Comparison of ENCODE assay signal across 8 mouse cellular contexts in genomic region chr6:57534231-57534610, GRCm38 (mm10). TPM values are rescaled to one million over a fixed set of nuclear protein-coding genes. Genes with fewer than 3 reads are reported as not detected.
A peak's percentile ranks its signal among the peaks of the same experiment; 100 is the strongest.
DNase-seq lines count a peak whose midpoint lies in the region; ATAC-seq lines count a peak whose summit lies in the region.

No protein-coding gene starts in this region.

- intact Hi-C loops in gastrocnemius, postnatal 14 days (cut with DNase I; ENCODE audit: low total_unique reads) = loop anchor here (5.0 kb wide), 1 partner anchor 153 kb away; no protein-coding TSS in a partner anchor

- peak overlapping the region; percentile 81 for H3K4me3 ChIP-seq in intestine, embryonic 16.5 days (ENCODE audit: low read length)
- peak overlapping the region; percentile 53 for H3K4me3 ChIP-seq in lung, embryonic 15.5 days

- no peak for ATAC-seq in intestine, embryonic 16.5 days
- no peak for ATAC-seq in lung, embryonic 15.5 days (ENCODE audit: borderline replicate concordance, extremely low read depth, low FRiP score, low TSS enrichment)

- 2% methylated on average over 8 of the region's 8 CpGs for WGBS in intestine, embryonic 16.5 days
- 3% methylated on average over 8 of the region's 8 CpGs for WGBS in lung, embryonic 15.5 days

- DNase-seq in retina, embryonic 14.5 days (ENCODE audit: low spot score) = peak; percentile 29
- DNase-seq in retina, postnatal 1 day = no peak
- peak; percentile 49 for DNase-seq in cerebellum, adult 11-12 months
- peak; percentile 20 for DNase-seq in gastrocnemius, postnatal 14 days
- DNase-seq in right cerebral cortex, postnatal 4 days = peak; percentile 41
- DNase-seq in Muller cell, postnatal 12 days (ENCODE audit: inconsistent ontology term) = no peak

- no peaks in the 10 kb centered on the region for H3K27me3 ChIP-seq in intestine, embryonic 16.5 days (replicated peaks; ENCODE audit: control insufficient read depth, insufficient read depth, low read length)
- H3K27me3 ChIP-seq in lung, embryonic 15.5 days = no peaks in the 10 kb centered on the region

- peaks cover 18% of the 10 kb centered on the region for H3K4me1 ChIP-seq in intestine, embryonic 16.5 days (ENCODE audit: control insufficient read depth, insufficient read depth, low read length)
- H3K4me1 ChIP-seq in lung, embryonic 15.5 days = peaks cover 9% of the 10 kb centered on the region; the same call in 1 of the 2 replicates

- no peaks in the 10 kb centered on the region for H3K9me3 ChIP-seq in intestine, embryonic 16.5 days (ENCODE audit: control insufficient read depth, low read length)
- H3K9me3 ChIP-seq in lung, embryonic 15.5 days = no peaks in the 10 kb centered on the region

- no peaks in the 10 kb centered on the region for H3K36me3 ChIP-seq in intestine, embryonic 16.5 days (ENCODE audit: control insufficient read depth, insufficient read depth, low read length)
- no peaks in the 10 kb centered on the region for H3K36me3 ChIP-seq in lung, embryonic 15.5 days

- H3K9ac ChIP-seq in intestine, embryonic 16.5 days (ENCODE audit: low read depth, low read length) = peak overlapping the region; percentile 84
- H3K9ac ChIP-seq in lung, embryonic 15.5 days = peak overlapping the region; percentile 48

- H3K27ac ChIP-seq in intestine, embryonic 16.5 days (ENCODE audit: low read length) = peak overlapping the region; percentile 88
- peak overlapping the region; percentile 86 for H3K27ac ChIP-seq in lung, embryonic 15.5 days

- peak overlapping the region; percentile 74 for H3K4me2 ChIP-seq in intestine, embryonic 16.5 days (ENCODE audit: low read depth, low read length)
- H3K4me2 ChIP-seq in lung, embryonic 15.5 days = peak overlapping the region; percentile 63

RNA-seq across cellular contexts. Expression of gene Ppm1k, which starts 1.0 kb away (rescaled TPM):
- 10 to 100 TPM in 1 of 2 experiments, 1 to 10 TPM in 1; 8.9 to 12.1 TPM for total RNA-seq in gastrocnemius, postnatal 14 days (2021)
- 3.4 and 3.9 TPM in 2 replicates for polyA plus RNA-seq in intestine, embryonic 16.5 days (2015; fragmentation: Nextera tagmentation; extraction: Ambion mirVana)
- polyA plus RNA-seq in lung, embryonic 15.5 days (2015; fragmentation: Nextera tagmentation; extraction: Ambion mirVana) = 5.9 and 6.4 TPM in 2 replicates

RNA-seq across cellular contexts. Expression of gene Herc6, which starts 46.6 kb away (rescaled TPM):
- total RNA-seq in gastrocnemius, postnatal 14 days (2021) = under 1 TPM; 0.55 to 0.73 TPM
- polyA plus RNA-seq in intestine, embryonic 16.5 days (2015; fragmentation: Nextera tagmentation; extraction: Ambion mirVana) = 1.2 and 2.0 TPM in 2 replicates
- 2.9 and 3.7 TPM in 2 replicates for polyA plus RNA-seq in lung, embryonic 15.5 days (2015; fragmentation: Nextera tagmentation; extraction: Ambion mirVana)

Comparison
In these comparisons a context has a peak if more than half of its experiments do, and no peak if none do; other contexts are left out.
1. DNase-seq: peak in retina, embryonic 14.5 days (single experiment), cerebellum, adult 11-12 months (single experiment), gastrocnemius, postnatal 14 days (single experiment) and right cerebral cortex, postnatal 4 days (single experiment); none in retina, postnatal 1 day (single experiment) and Muller cell, postnatal 12 days (single experiment).